Mouse (Mus musculus): ENCODE results near the gene Carmil1. TPM values are rescaled to one million over a fixed set of nuclear protein-coding genes. Genes with fewer than 3 reads are reported as not detected.

Gene Carmil1
- total and polyA plus RNA-seq, 3 experiments, result 0.15 to 1.2 TPM; not detected in 1

DNA sequence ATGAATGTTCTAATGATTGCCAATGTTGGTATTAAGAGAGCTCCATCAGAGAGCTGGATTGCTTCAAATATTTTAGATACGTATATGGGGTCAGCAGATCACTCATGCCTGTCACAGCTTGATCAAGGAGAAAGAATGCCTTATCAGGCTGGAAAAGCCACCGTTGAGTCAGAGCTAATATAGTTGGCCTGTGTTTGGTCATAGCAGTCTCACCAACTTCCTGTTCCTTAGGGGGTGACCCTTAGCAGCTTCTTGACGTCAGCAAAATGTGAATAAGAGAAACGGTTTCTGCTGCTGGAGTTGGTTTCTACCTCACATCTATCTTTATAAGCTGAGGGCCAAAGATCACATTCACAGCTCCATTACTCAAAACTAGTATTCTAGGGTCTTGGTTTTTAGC is 176.6 kb downstream of the Carmil1 start:
- Histone ChIP-seq H3K9me3 (replicated peaks; ENCODE audit: insufficient read depth, low read length) (no peaks in the 10 kb centered on the region), H3K27ac (ENCODE audit: control insufficient read depth, low read depth, low read length) (no peak overlapping the region), H3K27me3 (ENCODE audit: control insufficient read depth in 1 of 2, insufficient read depth in 2 of 2, low read length in 2 of 2) (no peaks in the 10 kb centered on the region), H3K4me3 (ENCODE audit: control insufficient read depth in 1 of 2, insufficient read depth in 1 of 2, low read depth in 2 of 2, low read length in 2 of 2) (no peak overlapping the region), H3K79me2 (ENCODE audit: control insufficient read depth, insufficient read depth, low read length, poor library complexity) (no peaks in the 10 kb centered on the region), H3K36me3 (ENCODE audit: control insufficient read depth in 1 of 2, insufficient read depth in 2 of 2, low read length in 2 of 2) (no peaks in the 10 kb centered on the region), H3K9ac (ENCODE audit: control insufficient read depth, low read depth, low read length, poor library complexity, severe bottlenecking) (no peak overlapping the region), H3K4me1 (ENCODE audit: control insufficient read depth in 1 of 2, insufficient read depth in 2 of 2, low read length in 2 of 2) (no peaks in the 10 kb centered on the region)
- TF ChIP-seq MYB (IDR thresholded peaks at IDR 0.05; ENCODE audit: low read depth, low read length) (no peak), EP300 (IDR thresholded peaks at IDR 0.05; ENCODE audit: low read depth in 1 of 2, low read length in 2 of 2) (no peak), ZMIZ1 (IDR thresholded peaks at IDR 0.05; ENCODE audit: low read depth, low read length) (no peak), JUND (IDR thresholded peaks at IDR 0.05; ENCODE audit: low read depth, low read length) (no peak), MAX (IDR thresholded peaks at IDR 0.05; ENCODE audit: low read length) (no peak), POLR2A (IDR thresholded peaks at IDR 0.05; ENCODE audit: control insufficient read depth in 1 of 2, insufficient read depth in 1 of 2, low read depth in 1 of 2, low read length in 2 of 2, poor library complexity in 1 of 2) (no peak), POLR2AphosphoS2 (IDR thresholded peaks at IDR 0.05; ENCODE audit: low read length) (no peak), MAZ (IDR thresholded peaks at IDR 0.05; ENCODE audit: low read depth, low read length) (no peak), SIN3A (IDR thresholded peaks at IDR 0.05; ENCODE audit: low read length) (no peak), MYC (IDR thresholded peaks at IDR 0.05; ENCODE audit: low read depth, low read length) (no peak), CHD1 (IDR thresholded peaks at IDR 0.05; ENCODE audit: low read depth, low read length) (no peak), E2F4 (IDR thresholded peaks at IDR 0.05; ENCODE audit: borderline replicate concordance, low read depth, low read length) (no peak), CHD2 (IDR thresholded peaks at IDR 0.05; ENCODE audit: low read length) (no peak), CTCF (IDR thresholded peaks at IDR 0.05 in 2 of 3, conservative IDR thresholded peaks at IDR 0.05 in 1 of 3; ENCODE audit: control insufficient read depth in 1 of 3, insufficient read depth in 1 of 3, low read depth in 2 of 3, low read length in 3 of 3, poor library complexity in 1 of 3, severe bottlenecking in 1 of 3) (no peak), USF1 (IDR thresholded peaks at IDR 0.05; ENCODE audit: low read depth, low read length) (no peak)
- DNase-seq (ENCODE audit: low read depth, low spot score), result peak; percentile 4

DNA sequence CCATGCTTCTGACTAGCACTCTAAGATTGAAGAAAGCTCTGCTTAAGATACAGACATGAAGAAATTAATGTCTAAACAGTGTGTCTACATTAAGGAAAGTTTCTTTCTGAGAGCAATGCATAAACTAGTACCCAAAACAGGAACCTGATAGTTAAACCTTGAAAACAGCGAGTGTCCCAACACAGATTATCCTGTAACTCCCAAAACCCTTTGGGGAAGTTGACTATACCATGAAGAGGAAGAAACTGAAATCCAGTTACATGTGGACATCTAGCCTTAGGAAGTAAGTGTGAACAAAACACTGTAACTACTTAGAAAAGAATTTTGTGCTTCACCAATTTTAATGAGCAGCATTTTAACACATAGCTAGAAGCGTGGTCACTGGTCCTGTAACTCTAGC is 177.4 kb downstream of the Carmil1 start:
- Histone ChIP-seq H3K4me1 (ENCODE audit: control insufficient read depth in 1 of 2, insufficient read depth in 2 of 2, low read length in 2 of 2) (no peaks in the 10 kb centered on the region), H3K9me3 (replicated peaks; ENCODE audit: insufficient read depth, low read length) (no peaks in the 10 kb centered on the region), H3K4me3 (ENCODE audit: control insufficient read depth in 1 of 2, insufficient read depth in 1 of 2, low read depth in 2 of 2, low read length in 2 of 2) (no peak overlapping the region), H3K79me2 (ENCODE audit: control insufficient read depth, insufficient read depth, low read length, poor library complexity) (no peaks in the 10 kb centered on the region), H3K9ac (ENCODE audit: control insufficient read depth, low read depth, low read length, poor library complexity, severe bottlenecking) (no peak overlapping the region), H3K27ac (ENCODE audit: control insufficient read depth, low read depth, low read length) (no peak overlapping the region), H3K36me3 (ENCODE audit: control insufficient read depth in 1 of 2, insufficient read depth in 2 of 2, low read length in 2 of 2) (no peaks in the 10 kb centered on the region), H3K27me3 (ENCODE audit: control insufficient read depth in 1 of 2, insufficient read depth in 2 of 2, low read length in 2 of 2) (no peaks in the 10 kb centered on the region)
- no peak for DNase-seq (ENCODE audit: low read depth, low spot score)
- TF ChIP-seq MXI1 (IDR thresholded peaks at IDR 0.05; ENCODE audit: low read depth, low read length) (no peak), MEF2A (IDR thresholded peaks at IDR 0.05; ENCODE audit: extremely low read depth, insufficient replicate concordance, low read depth, low read length, poor library complexity, severe bottlenecking) (no peak), MYB (IDR thresholded peaks at IDR 0.05; ENCODE audit: low read depth, low read length) (no peak), ETS1 (IDR thresholded peaks at IDR 0.05; ENCODE audit: low read depth, low read length) (no peak), E2F4 (IDR thresholded peaks at IDR 0.05; ENCODE audit: borderline replicate concordance, low read depth, low read length) (no peak), MAZ (IDR thresholded peaks at IDR 0.05; ENCODE audit: low read depth, low read length) (no peak)

Measured in MEL (cell line).